Mouse (Mus musculus) cerebellum, adult 2 months (tissue): Measurements from ENCODE around the gene Pik3cg. TPM values are rescaled to one million over a fixed set of nuclear protein-coding genes. Genes with fewer than 3 reads are reported as not detected.

ENCODE experiments used
- DNase-seq, 2 experiments: peaks; one replicate each; pipeline ENCODE4 v3.0.0; 2021
- H3K27ac ChIP-seq: fragments of 200-500 bp; 2 replicates; pipeline ENCODE4 v1.5.1; 2012; ENCODE audit warnings: low read length, control low read depth, inconsistent platforms; ENCODE audit not compliant: insufficient read depth
- H3K27me3 ChIP-seq: fragments of 200-500 bp; 2 replicates; pipeline ENCODE4 v1.6.1; 2012; ENCODE audit warnings: inconsistent platforms, mild to moderate bottlenecking, low read length, moderate library complexity; ENCODE audit not compliant: control insufficient read depth, insufficient read depth
- H3K4me1 ChIP-seq: fragments of 200-500 bp; 2 replicates; pipeline ENCODE4 v1.6.1; 2011; ENCODE audit warnings: low read length; ENCODE audit not compliant: control insufficient read depth, insufficient read depth
- H3K4me3 ChIP-seq: fragments of 200-500 bp; replicated peaks from 2 replicates; pipeline ENCODE3; 2011; ENCODE audit warnings: mild to moderate bottlenecking, low read depth, low read length, control low read depth; ENCODE audit not compliant: insufficient read depth
- CTCF ChIP-seq: fragments of 200-500 bp; IDR thresholded peaks from 2 replicates; pipeline ENCODE4 v1.5.1; 2011; ENCODE audit warnings: low read depth, mild to moderate bottlenecking, control low read depth, low read length, moderate library complexity, borderline replicate concordance; ENCODE audit not compliant: insufficient read depth
- POLR2A ChIP-seq: fragments of 200-500 bp; IDR thresholded peaks from 2 replicates; pipeline ENCODE4 v1.6.1; 2011; ENCODE audit warnings: low read length, control low read depth, borderline replicate concordance; ENCODE audit not compliant: insufficient read depth
- WGBS: fragments of 180-500 bp; shearing (Covaris S2); methylation state at CpG from one replicate; pipeline ENCODE4 v1.1.7; 2018; 5-methylcytosine and 5-hydroxymethylcytosine counted together
- polyA plus RNA-seq: library from polyadenylated mRNA; depleted of rRNA; stranded (reverse); fragments of >200 nt; gene quantifications from 2 replicates; pipeline ENCODE4 v1.2.3, GENCODE M21; 2012

Pik3cg gene
- polyA plus RNA-seq, 1 experiment, result 0.74 TPM

- DNase-seq, result no peak
- WGBS, result 83% methylated on average over 4 of the region's 4 CpGs
- TF ChIP-seq POLR2A (no peak), CTCF (no peak)
- H3K4me1 ChIP-seq, result no peaks in the 10 kb centered on the region
- H3K27ac ChIP-seq, result no peak overlapping the region
- no peaks in the 10 kb centered on the region for H3K27me3 ChIP-seq
- no peak overlapping the region for H3K4me3 ChIP-seq
These were observed 9.0 kb downstream of the Pik3cg start for GRCm38 (mm10) chr12:32199422-32199821.

GRCm38 (mm10) chr12:32198025-32198424 lies 10.4 kb downstream of the Pik3cg start:
- DNase-seq, result no peak
- Histone ChIP-seq H3K4me1 (no peaks in the 10 kb centered on the region), H3K4me3 (no peak overlapping the region), H3K27ac (no peak overlapping the region), H3K27me3 (no peaks in the 10 kb centered on the region)
- 81% methylated on average over 4 of the region's 4 CpGs for WGBS
- TF ChIP-seq POLR2A, result no peak
- TF ChIP-seq CTCF, result no peak

GRCm38 (mm10) chr12:32195000-32195399 lies 13.5 kb downstream of the Pik3cg start:
- H3K27me3 ChIP-seq, result no peaks in the 10 kb centered on the region
- 92% methylated on average over 4 of the region's 4 CpGs for WGBS
- H3K4me1 ChIP-seq, result no peaks in the 10 kb centered on the region
- no peak overlapping the region for H3K27ac ChIP-seq
- no peak for TF ChIP-seq POLR2A
- no peak for TF ChIP-seq CTCF
- no peak overlapping the region for H3K4me3 ChIP-seq
- no peak for DNase-seq

- TF ChIP-seq CTCF (no peak), POLR2A (no peak)
- H3K27ac ChIP-seq, result no peak overlapping the region
- WGBS, result 87% methylated on average over 1 of the region's 1 CpGs
- H3K4me1 ChIP-seq, result no peaks in the 10 kb centered on the region
- H3K27me3 ChIP-seq, result no peaks in the 10 kb centered on the region
- no peak for DNase-seq
- H3K4me3 ChIP-seq, result no peak overlapping the region
These were observed 14.1 kb downstream of the Pik3cg start for GRCm38 (mm10) chr12:32194358-32194757.

- Histone ChIP-seq H3K27me3 (no peaks in the 10 kb centered on the region), H3K27ac (no peak overlapping the region), H3K4me1 (no peaks in the 10 kb centered on the region), H3K4me3 (no peak overlapping the region)
- no peak for DNase-seq
- no peak for TF ChIP-seq CTCF
- TF ChIP-seq POLR2A, result no peak
- 88% methylated on average over 4 of the region's 4 CpGs for whole genome bisulfite sequencing
These were observed 17.5 kb downstream of the Pik3cg start for GRCm38 (mm10) chr12:32190927-32191326.

- no peaks in the 10 kb centered on the region for H3K4me1 ChIP-seq
- no peak for DNase-seq
- TF ChIP-seq POLR2A (no peak), CTCF (no peak)
- 68% methylated on average over 5 of the region's 5 CpGs for WGBS
- no peak overlapping the region for H3K4me3 ChIP-seq
- no peaks in the 10 kb centered on the region for H3K27me3 ChIP-seq
- no peak overlapping the region for H3K27ac ChIP-seq
These were observed 20.7 kb downstream of the Pik3cg start for GRCm38 (mm10) chr12:32187668-32188236.

- Histone ChIP-seq H3K27me3 (no peaks in the 10 kb centered on the region), H3K27ac (no peak overlapping the region), H3K4me3 (no peak overlapping the region), H3K4me1 (no peaks in the 10 kb centered on the region)
- no peak for TF ChIP-seq CTCF
- no peak for TF ChIP-seq POLR2A
- DNase-seq, result no peak
- 51% methylated on average over 6 of the region's 6 CpGs for WGBS
These were observed 21.7 kb downstream of the Pik3cg start for GRCm38 (mm10) chr12:32186627-32187255.

- no peaks in the 10 kb centered on the region for H3K27me3 ChIP-seq
- no peaks in the 10 kb centered on the region for H3K4me1 ChIP-seq
- WGBS, result 97% methylated on average over 3 of the region's 3 CpGs
- TF ChIP-seq POLR2A, result no peak
- H3K27ac ChIP-seq, result no peak overlapping the region
- no peak for DNase-seq
- H3K4me3 ChIP-seq, result no peak overlapping the region
These were observed 23.6 kb downstream of the Pik3cg start for GRCm38 (mm10) chr12:32184874-32185273.
